Mouse (Mus musculus): ENCODE measurements around the gene Gm16253. TPM values are rescaled to one million over a fixed set of nuclear protein-coding genes. Genes with fewer than 3 reads are reported as not detected.

Gm16253 gene
- polyA plus RNA-seq, 1 experiment from 2014 or later = 0.43 TPM

- Histone ChIP-seq H3K4me3 (replicated peaks; ENCODE audit: low read depth, low read length) (no peak overlapping the region), H3K27me3 (ENCODE audit: control insufficient read depth, insufficient read depth, low read length) (peaks cover 4% of the 10 kb centered on the region; the same call in 1 of the 2 replicates), H3K9me3 (ENCODE audit: control insufficient read depth, low read length) (no peaks in the 10 kb centered on the region), H3K9ac (replicated peaks; ENCODE audit: low read length) (no peak overlapping the region), H3K36me3 (ENCODE audit: control insufficient read depth, insufficient read depth, low read length) (no peaks in the 10 kb centered on the region), H3K4me1 (ENCODE audit: control insufficient read depth, insufficient read depth, low read length) (no peaks in the 10 kb centered on the region), H3K27ac (replicated peaks; ENCODE audit: low read depth, low read length) (no peak overlapping the region), H3K4me2 (ENCODE audit: low read length) (no peak overlapping the region)
- DNase-seq (no peak), ATAC-seq (ENCODE audit: low FRiP score, low TSS enrichment) (no peak)
- 89% methylated on average over 11 of the region's 11 CpGs for WGBS
These were observed 33.4 kb upstream of the Gm16253 start for GRCm38 (mm10) chr3:96543345-96543744.

- H3K27ac ChIP-seq (replicated peaks; ENCODE audit: low read depth, low read length) = no peak overlapping the region
- H3K27me3 ChIP-seq (ENCODE audit: control insufficient read depth, insufficient read depth, low read length) = peaks cover 4% of the 10 kb centered on the region; the same call in 1 of the 2 replicates
- 38% methylated on average over 1 of the region's 1 CpGs for WGBS
- H3K4me3 ChIP-seq (replicated peaks; ENCODE audit: low read depth, low read length) = no peak overlapping the region
- H3K9ac ChIP-seq (replicated peaks; ENCODE audit: low read length) = no peak overlapping the region
- H3K4me1 ChIP-seq (ENCODE audit: control insufficient read depth, insufficient read depth, low read length) = no peaks in the 10 kb centered on the region
- H3K4me2 ChIP-seq (ENCODE audit: low read length) = no peak overlapping the region
- DNase-seq = no peak
- H3K9me3 ChIP-seq (ENCODE audit: control insufficient read depth, low read length) = no peaks in the 10 kb centered on the region
- H3K36me3 ChIP-seq (ENCODE audit: control insufficient read depth, insufficient read depth, low read length) = no peaks in the 10 kb centered on the region
- ATAC-seq (ENCODE audit: low FRiP score, low TSS enrichment) = no peak
These were observed 31.2 kb upstream of the Gm16253 start for GRCm38 (mm10) chr3:96545565-96545964.

GRCm38 (mm10) chr3:96546880-96547279, 29.9 kb upstream of the Gm16253 start:
- WGBS = 49% methylated on average over 4 of the region's 4 CpGs
- Histone ChIP-seq H3K4me1 (ENCODE audit: control insufficient read depth, insufficient read depth, low read length) (no peaks in the 10 kb centered on the region), H3K36me3 (ENCODE audit: control insufficient read depth, insufficient read depth, low read length) (no peaks in the 10 kb centered on the region), H3K27me3 (ENCODE audit: control insufficient read depth, insufficient read depth, low read length) (peaks cover 4% of the 10 kb centered on the region; the same call in 1 of the 2 replicates), H3K4me2 (ENCODE audit: low read length) (peak overlapping the region; percentile 13; the same call in 1 of the 2 replicates), H3K9me3 (ENCODE audit: control insufficient read depth, low read length) (no peaks in the 10 kb centered on the region), H3K9ac (replicated peaks; ENCODE audit: low read length) (no peak overlapping the region), H3K27ac (replicated peaks; ENCODE audit: low read depth, low read length) (no peak overlapping the region), H3K4me3 (replicated peaks; ENCODE audit: low read depth, low read length) (no peak overlapping the region)
- ATAC-seq (ENCODE audit: low FRiP score, low TSS enrichment) (no peak), DNase-seq (no peak)

DNA sequence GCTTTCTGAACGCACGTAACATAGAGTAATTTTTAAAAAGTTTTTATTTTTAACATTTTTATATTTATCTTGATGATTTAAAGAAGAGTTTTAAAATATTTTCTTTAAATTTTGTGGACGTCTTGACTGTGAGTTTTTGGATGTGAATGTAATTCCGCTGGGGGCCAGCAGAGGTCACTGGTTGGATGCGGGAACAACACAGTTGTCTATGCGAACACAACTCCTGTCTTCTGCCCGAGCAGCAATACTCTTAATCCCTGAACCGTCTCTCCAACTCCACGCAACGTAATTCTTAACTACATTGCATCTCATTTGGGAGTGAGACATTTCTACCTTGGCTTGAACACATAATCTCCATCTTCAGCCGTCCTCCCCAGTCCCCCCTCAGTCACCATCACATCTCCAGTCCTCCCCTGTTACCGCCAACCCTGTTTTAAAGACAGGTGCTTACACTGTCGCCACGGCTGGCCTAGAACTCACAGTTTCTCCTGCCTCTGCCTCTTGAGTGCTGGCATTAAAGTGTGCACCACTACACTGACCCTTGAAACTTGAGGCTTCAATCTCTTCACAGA, 29.3 kb upstream of the Gm16253 start:
- H3K4me3 ChIP-seq (replicated peaks; ENCODE audit: low read depth, low read length) = no peak overlapping the region
- H3K9ac ChIP-seq (replicated peaks; ENCODE audit: low read length) = no peak overlapping the region
- no peak overlapping the region for H3K27ac ChIP-seq (replicated peaks; ENCODE audit: low read depth, low read length)
- no peaks in the 10 kb centered on the region for H3K4me1 ChIP-seq (ENCODE audit: control insufficient read depth, insufficient read depth, low read length)
- no peaks in the 10 kb centered on the region for H3K9me3 ChIP-seq (ENCODE audit: control insufficient read depth, low read length)
- H3K27me3 ChIP-seq (ENCODE audit: control insufficient read depth, insufficient read depth, low read length) = peaks cover 4% of the 10 kb centered on the region; the same call in 1 of the 2 replicates
- WGBS = 7% methylated on average over 14 of the region's 14 CpGs
- H3K4me2 ChIP-seq (ENCODE audit: low read length) = peak overlapping the region; percentile 34
- no peaks in the 10 kb centered on the region for H3K36me3 ChIP-seq (ENCODE audit: control insufficient read depth, insufficient read depth, low read length)
- ATAC-seq (ENCODE audit: low FRiP score, low TSS enrichment) = no peak
- peak; percentile 86 for DNase-seq

- H3K9me3 ChIP-seq (ENCODE audit: control insufficient read depth, low read length) = no peaks in the 10 kb centered on the region
- no peak overlapping the region for H3K27ac ChIP-seq (replicated peaks; ENCODE audit: low read depth, low read length)
- no peak overlapping the region for H3K9ac ChIP-seq (replicated peaks; ENCODE audit: low read length)
- H3K27me3 ChIP-seq (ENCODE audit: control insufficient read depth, insufficient read depth, low read length) = peaks cover 4% of the 10 kb centered on the region; the same call in 1 of the 2 replicates
- no peak overlapping the region for H3K4me3 ChIP-seq (replicated peaks; ENCODE audit: low read depth, low read length)
- H3K4me1 ChIP-seq (ENCODE audit: control insufficient read depth, insufficient read depth, low read length) = no peaks in the 10 kb centered on the region
- DNase-seq = no peak
- 85% methylated on average over 7 of the region's 7 CpGs for WGBS
- H3K4me2 ChIP-seq (ENCODE audit: low read length) = no peak overlapping the region
- H3K36me3 ChIP-seq (ENCODE audit: control insufficient read depth, insufficient read depth, low read length) = no peaks in the 10 kb centered on the region
- ATAC-seq (ENCODE audit: low FRiP score, low TSS enrichment) = no peak
These were observed 28.0 kb upstream of the Gm16253 start for GRCm38 (mm10) chr3:96548824-96549223.

GRCm38 (mm10) chr3:96549346-96549745, 27.4 kb upstream of the Gm16253 start:
- H3K36me3 ChIP-seq (ENCODE audit: control insufficient read depth, insufficient read depth, low read length) = no peaks in the 10 kb centered on the region
- H3K27me3 ChIP-seq (ENCODE audit: control insufficient read depth, insufficient read depth, low read length) = peaks cover 4% of the 10 kb centered on the region; the same call in 1 of the 2 replicates
- H3K9ac ChIP-seq (replicated peaks; ENCODE audit: low read length) = no peak overlapping the region
- H3K4me2 ChIP-seq (ENCODE audit: low read length) = no peak overlapping the region
- no peaks in the 10 kb centered on the region for H3K9me3 ChIP-seq (ENCODE audit: control insufficient read depth, low read length)
- H3K4me3 ChIP-seq (replicated peaks; ENCODE audit: low read depth, low read length) = no peak overlapping the region
- ATAC-seq (ENCODE audit: low FRiP score, low TSS enrichment) (no peak), DNase-seq (no peak)
- H3K4me1 ChIP-seq (ENCODE audit: control insufficient read depth, insufficient read depth, low read length) = no peaks in the 10 kb centered on the region
- H3K27ac ChIP-seq (replicated peaks; ENCODE audit: low read depth, low read length) = no peak overlapping the region
- 80% methylated on average over 5 of the region's 5 CpGs for WGBS

- Histone ChIP-seq H3K9ac (replicated peaks; ENCODE audit: low read length) (no peak overlapping the region), H3K27me3 (ENCODE audit: control insufficient read depth, insufficient read depth, low read length) (peaks cover 3% of the 10 kb centered on the region; the same call in 1 of the 2 replicates), H3K27ac (replicated peaks; ENCODE audit: low read depth, low read length) (no peak overlapping the region), H3K4me2 (ENCODE audit: low read length) (no peak overlapping the region), H3K4me3 (replicated peaks; ENCODE audit: low read depth, low read length) (no peak overlapping the region), H3K9me3 (ENCODE audit: control insufficient read depth, low read length) (no peaks in the 10 kb centered on the region), H3K36me3 (ENCODE audit: control insufficient read depth, insufficient read depth, low read length) (no peaks in the 10 kb centered on the region), H3K4me1 (ENCODE audit: control insufficient read depth, insufficient read depth, low read length) (no peaks in the 10 kb centered on the region)
- ATAC-seq (ENCODE audit: low FRiP score, low TSS enrichment) (no peak), DNase-seq (peak; percentile 81)
- WGBS = 23% methylated on average over 8 of the region's 8 CpGs
These were observed 25.6 kb upstream of the Gm16253 start for GRCm38 (mm10) chr3:96551203-96551602.

DNA sequence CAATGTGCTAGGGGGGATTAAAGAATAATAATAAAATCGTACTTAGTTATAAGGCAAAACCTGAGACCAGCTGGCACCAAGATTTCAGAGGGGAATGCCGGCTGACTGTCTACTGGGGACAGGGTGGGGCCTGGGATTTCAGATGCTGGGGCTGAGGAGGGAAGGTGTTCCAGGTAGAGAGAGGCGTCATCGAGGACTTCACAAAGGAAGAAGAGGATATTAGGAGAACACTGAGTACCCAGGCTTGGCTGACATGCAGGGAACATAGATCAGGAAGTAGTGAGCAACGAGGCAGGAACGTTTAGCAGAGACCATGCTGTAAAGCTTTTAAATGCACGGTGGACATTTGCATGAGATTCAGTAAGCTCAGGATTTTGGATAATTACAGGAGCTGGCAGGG, 24.9 kb upstream of the Gm16253 start:
- no peak overlapping the region for H3K4me2 ChIP-seq (ENCODE audit: low read length)
- DNase-seq (no peak), ATAC-seq (ENCODE audit: low FRiP score, low TSS enrichment) (no peak)
- 81% methylated on average over 7 of the region's 7 CpGs for WGBS
- H3K4me1 ChIP-seq (ENCODE audit: control insufficient read depth, insufficient read depth, low read length) = peaks cover 5% of the 10 kb centered on the region; the same call in 1 of the 2 replicates
- no peaks in the 10 kb centered on the region for H3K9me3 ChIP-seq (ENCODE audit: control insufficient read depth, low read length)
- H3K27ac ChIP-seq (replicated peaks; ENCODE audit: low read depth, low read length) = no peak overlapping the region
- H3K9ac ChIP-seq (replicated peaks; ENCODE audit: low read length) = no peak overlapping the region
- no peaks in the 10 kb centered on the region for H3K36me3 ChIP-seq (ENCODE audit: control insufficient read depth, insufficient read depth, low read length)
- no peaks in the 10 kb centered on the region for H3K27me3 ChIP-seq (ENCODE audit: control insufficient read depth, insufficient read depth, low read length)
- no peak overlapping the region for H3K4me3 ChIP-seq (replicated peaks; ENCODE audit: low read depth, low read length)

DNA sequence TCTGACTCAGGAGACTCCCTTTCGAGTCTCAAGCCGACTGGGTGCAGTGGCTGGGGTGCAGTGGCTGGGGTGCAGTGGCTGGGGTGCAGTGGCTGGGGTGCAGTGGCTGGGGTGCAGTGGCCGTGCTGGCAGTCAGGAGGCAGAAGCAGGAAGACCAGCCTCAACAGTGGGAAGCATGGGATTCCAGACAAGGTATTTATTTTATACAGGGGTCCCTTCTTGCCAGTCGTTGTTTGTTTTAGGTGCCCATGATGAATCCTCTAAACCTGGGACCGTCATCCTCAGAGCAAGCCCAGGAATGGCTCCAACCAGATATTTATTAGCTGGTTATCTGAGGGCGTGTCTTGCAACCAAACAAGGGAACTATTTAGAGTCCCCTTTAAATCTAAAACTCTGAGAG, 23.2 kb upstream of the Gm16253 start:
- 85% methylated on average over 6 of the region's 6 CpGs for WGBS
- H3K9ac ChIP-seq (replicated peaks; ENCODE audit: low read length) = no peak overlapping the region
- H3K4me3 ChIP-seq (replicated peaks; ENCODE audit: low read depth, low read length) = no peak overlapping the region
- H3K9me3 ChIP-seq (ENCODE audit: control insufficient read depth, low read length) = no peaks in the 10 kb centered on the region
- no peak overlapping the region for H3K4me2 ChIP-seq (ENCODE audit: low read length)
- ATAC-seq (ENCODE audit: low FRiP score, low TSS enrichment) (no peak), DNase-seq (no peak)
- peaks cover 9% of the 10 kb centered on the region; the same call in 1 of the 2 replicates for H3K4me1 ChIP-seq (ENCODE audit: control insufficient read depth, insufficient read depth, low read length)
- no peaks in the 10 kb centered on the region for H3K36me3 ChIP-seq (ENCODE audit: control insufficient read depth, insufficient read depth, low read length)
- H3K27ac ChIP-seq (replicated peaks; ENCODE audit: low read depth, low read length) = no peak overlapping the region
- no peaks in the 10 kb centered on the region for H3K27me3 ChIP-seq (ENCODE audit: control insufficient read depth, insufficient read depth, low read length)
